9 mouse cellular contexts compared by ENCODE assay signal in the genomic region with DNA sequence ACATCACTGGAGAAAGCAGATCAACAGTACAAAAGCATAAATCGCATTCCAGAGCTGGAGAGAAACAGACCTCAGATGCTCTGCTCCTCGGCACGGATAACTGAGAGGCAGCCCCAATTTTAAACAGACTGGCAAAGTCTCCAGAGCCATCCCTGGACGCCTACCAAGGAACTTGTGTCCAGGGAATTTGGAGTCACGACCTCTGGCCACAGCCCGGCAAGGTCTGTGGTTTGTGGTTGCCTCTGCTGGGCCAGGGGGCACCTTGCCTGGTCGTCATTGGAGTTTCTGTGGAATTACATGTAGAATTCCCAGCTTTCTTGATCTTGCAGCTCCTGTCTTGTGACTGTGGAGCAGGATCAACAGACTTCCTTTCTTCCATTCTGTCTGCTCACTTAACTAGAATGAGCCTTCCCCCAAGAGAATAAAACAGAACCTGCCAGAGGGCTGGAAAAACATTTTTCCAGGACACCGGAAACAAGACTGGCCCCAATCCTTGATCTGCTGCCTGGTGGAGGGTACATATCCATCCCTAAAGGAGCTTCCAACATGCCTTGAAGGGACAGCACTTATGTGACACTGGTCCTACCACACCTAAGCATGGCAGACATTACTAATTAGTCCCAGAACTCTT. TPM values are rescaled to one million over a fixed set of nuclear protein-coding genes. Genes with fewer than 3 reads are reported as not detected.
DNase-seq lines count a peak whose midpoint lies in the region; ATAC-seq lines count a peak whose summit lies in the region.
"Had no signal": no experiment of that assay in that cellular context is flagged by ENCODE, and none has a peak within 500 bp of the region (broad histone marks: within the 10 kb centered on the region; RNA-seq: fewer than 3 reads in every experiment).

No protein-coding gene starts in this region.

- peaks cover 10% of the 10 kb centered on the region; the same call in 1 of the 2 replicates for H3K27me3 ChIP-seq in heart, embryonic 10.5 days (ENCODE audit: insufficient read depth, poor library complexity, severe bottlenecking)
- no peaks in the 10 kb centered on the region for H3K27me3 ChIP-seq in embryonic facial prominence, embryonic 13.5 days
- H3K27me3 ChIP-seq: lung, embryonic 15.5 days had no signal

- H3K9me3 ChIP-seq in heart, embryonic 10.5 days = no peaks in the 10 kb centered on the region
- H3K9me3 ChIP-seq in embryonic facial prominence, embryonic 13.5 days = no peaks in the 10 kb centered on the region
- H3K9me3 ChIP-seq: lung, embryonic 15.5 days had no signal

- H3K4me2 ChIP-seq in embryonic facial prominence, embryonic 13.5 days = peak overlapping the region; percentile 39

- peaks cover 40% of the 10 kb centered on the region for H3K4me1 ChIP-seq in heart, embryonic 10.5 days
- peaks cover 50% of the 10 kb centered on the region for H3K4me1 ChIP-seq in embryonic facial prominence, embryonic 13.5 days

- no peak for ATAC-seq in embryonic facial prominence, embryonic 13.5 days (ENCODE audit: insufficient number of reproducible peaks, insufficient read depth, low FRiP score, low TSS enrichment, low read depth)

- H3K4me3 ChIP-seq in heart, embryonic 10.5 days = no peak overlapping the region
- H3K4me3 ChIP-seq in embryonic facial prominence, embryonic 13.5 days = no peak overlapping the region
- H3K4me3 ChIP-seq: lung, embryonic 15.5 days had no signal

- no peaks in the 10 kb centered on the region for H3K36me3 ChIP-seq in heart, embryonic 10.5 days
- H3K36me3 ChIP-seq in embryonic facial prominence, embryonic 13.5 days = 0 out of 2 replicates have a peak, but pooled peaks cover 3% of the 10 kb centered on the region
- H3K36me3 ChIP-seq: lung, embryonic 15.5 days had no signal

- no peak for DNase-seq in heart, embryonic 10.5 days (ENCODE audit: low spot score)
- no peak for DNase-seq in heart, postnatal 14 days
- DNase-seq in 3T3-L1 (ENCODE audit: low read depth, low spot score) = peak; percentile 78
- peak; percentile 67 to 82 for DNase-seq in kidney, postnatal 25 days
- DNase-seq in ovary, postnatal 10 days (ENCODE audit: low spot score) = no peak
- no peak for DNase-seq in testis, postnatal 10 days (ENCODE audit: low spot score)
- DNase-seq: right cerebral cortex, adult 18-20 months had no signal

- H3K27ac ChIP-seq in heart, embryonic 10.5 days = 0 out of 2 replicates have a peak overlapping the region, but pooled peaks have one; percentile 48
- peak overlapping the region; percentile 72 for H3K27ac ChIP-seq in embryonic facial prominence, embryonic 13.5 days

- WGBS in heart, embryonic 10.5 days = 52% methylated on average over 8 of the region's 8 CpGs
- 21% methylated on average over 8 of the region's 8 CpGs for WGBS in embryonic facial prominence, embryonic 13.5 days

- intact Hi-C loops in heart, postnatal 14 days (cut with DNase I) = no loop called here

- H3K9ac ChIP-seq in embryonic facial prominence, embryonic 13.5 days = no peak overlapping the region; the same call in 1 of the 2 replicates
- H3K9ac ChIP-seq: lung, embryonic 15.5 days had no signal

RNA-seq across cellular contexts. Expression of gene Hlf, which starts 19.1 kb away (rescaled TPM):
- polyA plus RNA-seq in heart, embryonic 10.5 days (2016; fragmentation: Nextera tagmentation; extraction: Ambion mirVana) = 1.7 and 3.3 TPM in 2 replicates
- total RNA-seq in heart, postnatal 14 days (2021) = 10 to 100 TPM; 21.8 to 22.4 TPM
- 8.8 and 9.5 TPM in 2 replicates for polyA plus RNA-seq in embryonic facial prominence, embryonic 13.5 days (2015; fragmentation: Nextera tagmentation; extraction: Ambion mirVana)

Comparison
In these comparisons a context has a peak if more than half of its experiments do, and no peak if none do; other contexts are left out.
1. DNase-seq: peak in 3T3-L1 (single experiment) and kidney, postnatal 25 days (2 of 2); none in heart, embryonic 10.5 days (single experiment), heart, postnatal 14 days (0 of 2), ovary, postnatal 10 days (single experiment) and testis, postnatal 10 days (single experiment).